Mouse (Mus musculus) layer of hippocampus, adult 9-10 months (tissue): Measurements from ENCODE around the gene Mien1.

Source experiments
- DNase-seq: peaks from one replicate; pipeline ENCODE4 v3.0.0; 2022; ENCODE audit warnings: low spot score

Gene Mien1

DNA sequence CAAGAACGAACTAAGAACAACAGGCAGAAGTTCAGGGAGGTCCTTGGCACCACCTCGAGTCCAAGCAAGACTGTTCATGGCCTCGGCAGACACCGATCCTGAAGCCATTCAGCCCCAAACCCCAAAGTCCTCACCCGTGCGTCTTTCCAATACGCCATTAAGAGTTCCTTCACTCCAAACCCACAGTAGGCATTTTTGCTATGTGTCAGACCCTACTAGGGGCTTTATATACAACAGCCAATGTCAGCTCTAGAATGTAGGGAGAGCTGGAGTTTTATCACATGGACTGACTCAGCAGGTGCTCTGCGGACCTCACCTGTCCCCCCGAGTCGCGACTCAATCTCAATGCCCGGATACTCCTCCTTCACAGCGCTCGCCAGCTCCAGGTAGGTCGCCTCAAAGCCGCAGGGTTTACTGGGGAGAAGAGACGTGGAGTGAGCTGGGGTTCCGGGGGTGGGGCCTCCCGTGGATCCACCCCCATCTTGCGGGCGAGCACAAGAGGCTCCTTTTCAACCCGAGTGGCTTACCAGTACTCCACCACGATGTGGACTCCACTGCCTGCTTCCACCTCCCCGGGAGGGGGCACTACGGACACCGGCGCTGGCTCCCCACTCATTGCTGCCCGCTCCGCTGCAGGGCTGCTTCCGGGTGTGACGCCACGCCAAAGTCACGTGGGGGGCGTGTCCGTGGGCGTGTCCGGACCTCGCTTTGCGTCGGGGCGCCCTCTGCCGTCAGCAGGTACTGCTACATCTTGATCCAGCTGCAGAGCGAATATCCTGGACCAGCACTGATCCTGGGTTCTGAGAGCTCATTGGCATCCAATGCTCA is at the start of gene Mien1:
Mien1 (minus strand) TSS at position 661 of the 828 bp plus-strand sequence.
- DNase-seq = peak; percentile 87

- no peak for DNase-seq
Measured at GRCm38 (mm10) chr11:98487526-98488040, 48.8 kb upstream of the Mien1 start.

DNA sequence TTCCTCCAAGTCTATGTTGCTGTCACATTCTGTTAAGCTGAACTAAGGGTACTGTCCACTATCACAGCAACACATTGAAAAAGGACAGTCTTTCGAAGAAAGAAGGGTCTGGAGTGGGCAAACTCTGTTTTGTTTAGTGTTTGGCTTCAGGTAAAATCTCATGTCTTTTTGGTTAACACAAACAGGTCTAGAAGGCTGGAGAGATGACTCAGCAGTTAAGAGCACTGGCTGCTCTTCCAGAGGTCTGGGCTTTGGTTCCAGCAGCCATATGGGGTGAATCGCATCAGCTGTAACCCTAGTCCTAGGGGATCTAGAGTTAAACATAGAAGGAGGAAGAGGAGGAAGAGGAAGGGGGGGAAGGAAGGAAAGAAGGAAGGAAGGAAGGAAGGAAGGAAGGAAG is 47.0 kb upstream of the Mien1 start:
- DNase-seq = no peak

DNA sequence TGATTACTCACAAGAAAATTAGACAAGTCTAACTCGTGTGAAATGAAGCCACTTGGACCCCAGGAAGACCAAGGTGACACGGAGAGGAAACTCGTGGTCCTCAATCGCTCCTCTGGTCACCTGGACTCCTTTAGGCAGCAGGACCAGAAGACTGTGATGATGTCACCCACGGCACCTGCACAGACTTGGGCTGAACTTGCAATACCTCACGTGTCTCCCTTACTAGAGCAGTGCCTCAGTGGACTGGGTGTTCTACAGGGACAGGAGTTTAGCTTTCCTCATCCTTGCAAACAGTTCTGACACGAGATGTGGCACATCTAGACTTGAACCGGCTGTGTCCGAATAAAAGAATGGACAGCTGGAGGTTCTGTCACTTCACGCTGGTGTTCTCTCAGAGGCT is 43.3 kb upstream of the Mien1 start:
- no peak for DNase-seq

- no peak for DNase-seq
Measured at GRCm38 (mm10) chr11:98481231-98481630, 42.4 kb upstream of the Mien1 start.

DNA sequence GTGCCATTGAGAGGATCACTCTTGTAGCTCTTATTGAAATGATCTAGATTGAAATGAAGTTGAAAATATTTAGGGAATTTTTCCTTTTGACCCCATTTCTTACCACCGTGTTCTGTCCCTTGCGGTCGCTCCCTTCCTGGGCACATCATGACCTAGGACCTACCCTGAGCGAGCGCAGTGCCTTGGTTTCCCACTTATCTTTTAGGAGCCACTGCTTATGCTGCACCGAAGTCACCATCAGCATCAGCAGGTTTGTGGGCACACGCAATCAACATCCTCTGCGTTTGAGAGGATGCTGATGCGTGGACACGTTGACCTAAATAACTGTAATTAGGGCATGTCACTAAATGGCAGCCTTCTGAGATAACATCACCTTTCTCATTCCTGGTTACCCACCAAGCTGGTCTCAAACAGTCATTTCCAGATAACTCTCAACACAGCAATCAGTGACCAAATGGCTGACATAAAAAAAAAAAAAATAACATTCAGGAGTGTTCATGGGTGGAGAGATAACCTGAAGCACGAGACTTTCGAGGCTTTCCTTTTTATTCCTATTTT is 41.2 kb upstream of the Mien1 start:
- no peak for DNase-seq

DNA sequence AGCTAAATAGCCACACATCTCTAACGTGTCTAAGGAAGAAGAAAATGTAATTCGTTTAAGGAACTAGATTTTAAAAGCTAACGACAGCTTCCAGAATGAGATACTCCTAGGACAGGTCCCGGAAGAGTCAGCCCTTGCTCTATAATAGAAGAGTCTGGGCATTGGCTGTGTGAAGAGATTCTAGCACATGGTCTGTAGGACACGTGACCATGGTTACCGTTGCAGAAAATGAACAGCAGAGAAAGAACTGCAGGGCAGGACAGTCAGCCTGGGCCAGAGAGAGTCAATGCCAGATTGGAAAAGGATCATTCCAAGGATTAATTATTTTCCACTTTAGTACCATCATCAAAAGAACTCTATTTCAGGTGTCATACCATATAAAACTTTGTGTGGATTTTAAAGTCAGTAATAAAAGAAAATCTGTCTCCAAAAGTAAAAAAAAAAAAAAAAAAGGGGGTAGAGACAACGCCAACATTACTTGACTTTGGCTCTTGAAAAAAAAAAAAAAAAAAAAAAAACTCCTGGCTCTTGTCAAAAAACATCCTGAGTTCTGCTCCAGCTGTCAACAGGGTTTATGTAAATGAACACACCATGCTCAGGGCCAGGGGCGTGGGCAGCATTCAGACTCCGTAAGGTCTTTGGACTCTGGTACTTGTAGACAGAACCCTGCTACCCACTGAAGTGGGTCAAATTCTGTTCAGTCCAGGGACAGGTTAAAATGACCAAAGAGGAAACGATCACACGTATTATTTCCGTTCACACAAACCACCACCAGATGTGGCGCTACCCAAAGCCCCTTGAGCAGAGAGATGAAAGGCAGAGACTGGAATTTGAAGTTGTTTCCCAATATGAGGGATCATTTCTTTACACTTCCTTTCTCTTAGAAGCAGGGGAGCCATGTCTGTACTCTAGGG is 40.5 kb upstream of the Mien1 start:
- no peak for DNase-seq

DNA sequence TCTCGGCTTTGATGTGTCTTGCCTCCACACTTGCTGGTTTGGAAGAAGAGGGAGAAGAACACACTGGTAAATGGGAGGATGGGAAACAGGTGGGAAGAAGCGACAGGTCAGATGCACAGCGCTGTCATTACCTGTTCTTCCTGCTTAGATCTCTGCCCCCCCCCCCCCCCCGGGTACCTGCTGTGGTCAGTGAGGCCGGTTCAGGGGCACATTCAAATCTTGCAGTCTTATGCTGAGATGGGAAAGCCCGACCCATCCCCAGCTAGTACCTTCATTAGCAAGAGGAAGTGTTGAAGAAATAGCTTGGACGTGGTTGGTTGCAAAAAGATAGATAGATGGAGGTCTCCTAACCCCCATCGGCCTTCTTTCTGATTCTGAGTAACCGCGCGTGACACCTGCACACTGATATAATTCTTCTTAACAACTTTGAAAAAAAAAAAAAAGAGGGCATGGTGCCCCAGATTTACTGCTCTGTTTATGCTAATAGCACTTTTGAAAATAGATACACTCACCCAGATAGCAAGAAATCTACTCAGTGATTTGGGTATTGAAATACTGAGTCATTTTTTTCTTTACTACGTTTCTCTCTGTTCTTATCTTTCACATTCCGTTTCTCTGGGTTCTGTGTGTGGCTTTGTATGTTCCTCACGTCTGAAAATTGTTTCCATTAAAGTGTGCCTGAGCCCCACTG is 38.4 kb upstream of the Mien1 start:
- DNase-seq = no peak

DNA sequence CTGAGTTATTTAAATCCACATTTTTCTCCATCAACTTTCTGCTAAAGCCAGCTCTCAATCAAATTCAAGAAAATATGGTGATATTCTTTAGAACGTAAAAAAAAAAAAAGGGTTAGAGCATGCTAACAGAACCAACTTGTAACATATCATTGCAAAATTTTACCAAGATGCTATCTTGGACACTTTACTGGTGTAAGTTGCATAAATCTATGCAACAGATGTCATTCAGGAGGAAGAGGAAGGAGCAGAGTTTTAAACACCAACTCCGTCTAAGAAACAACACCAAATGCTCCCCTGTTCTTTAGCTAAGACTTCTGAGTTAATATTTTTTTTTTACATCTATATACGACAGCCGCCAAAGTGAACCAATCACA is 37.6 kb upstream of the Mien1 start:
- DNase-seq = no peak

DNA sequence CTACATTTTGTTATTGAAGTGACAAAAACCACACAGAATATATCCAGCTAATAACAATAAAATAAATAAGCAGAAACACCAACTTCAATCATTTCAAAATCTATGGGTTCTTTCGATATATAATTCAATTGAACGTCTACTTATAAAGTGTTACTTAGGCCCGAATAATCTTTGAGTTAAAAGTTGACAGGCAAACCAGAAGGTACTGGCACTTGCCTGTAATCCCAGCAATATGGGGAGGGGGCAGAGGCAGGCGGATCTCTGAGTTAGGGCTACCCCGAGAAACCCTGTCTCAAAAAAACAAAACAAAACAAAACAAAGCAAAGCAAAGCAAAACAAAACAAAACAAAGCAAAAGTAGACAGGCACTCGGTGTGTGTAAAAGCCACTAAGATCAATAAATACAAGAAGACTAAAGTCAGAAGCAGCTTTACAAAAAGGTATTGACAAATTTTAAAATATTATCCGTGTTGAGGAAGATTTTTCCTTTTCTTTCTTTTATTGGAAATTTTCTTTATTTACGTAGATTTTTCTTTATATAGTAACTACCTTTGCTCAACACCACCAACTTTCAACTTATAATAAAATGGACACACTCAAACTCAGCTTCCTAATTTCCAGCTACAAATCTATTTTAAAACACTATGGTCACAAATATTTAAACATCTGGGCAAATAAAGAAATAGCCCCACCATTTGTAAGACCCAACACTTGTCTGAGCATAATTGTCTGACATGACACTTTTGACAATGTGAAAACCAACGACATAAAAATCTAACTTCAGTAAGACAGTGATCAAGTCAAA is 37.0 kb upstream of the Mien1 start:
- DNase-seq = no peak

DNA sequence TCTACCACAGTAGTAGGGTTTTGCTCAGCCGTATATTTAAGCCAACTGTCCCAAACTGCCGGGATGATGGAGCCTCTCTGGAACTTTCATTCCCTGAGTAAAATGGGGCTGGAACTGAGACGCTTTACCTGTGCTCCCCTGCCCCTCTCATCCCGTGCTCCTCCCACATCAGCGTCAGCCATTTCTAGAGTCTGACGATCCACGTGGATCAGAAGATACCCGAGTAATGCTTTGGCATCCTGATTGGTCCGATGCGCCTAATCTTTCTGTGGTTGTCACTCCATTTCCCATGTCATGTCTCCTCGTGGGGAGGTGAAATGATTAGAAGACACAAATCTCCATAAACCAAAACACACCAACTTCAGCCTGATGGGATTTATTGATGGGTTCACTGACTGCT is 36.2 kb upstream of the Mien1 start:
- no peak for DNase-seq

- no peak for DNase-seq
Measured at GRCm38 (mm10) chr11:98473916-98474479, 35.2 kb upstream of the Mien1 start.

GRCm38 (mm10) chr11:98472696-98473095 is 33.9 kb upstream of the Mien1 start:
- DNase-seq = no peak

DNA sequence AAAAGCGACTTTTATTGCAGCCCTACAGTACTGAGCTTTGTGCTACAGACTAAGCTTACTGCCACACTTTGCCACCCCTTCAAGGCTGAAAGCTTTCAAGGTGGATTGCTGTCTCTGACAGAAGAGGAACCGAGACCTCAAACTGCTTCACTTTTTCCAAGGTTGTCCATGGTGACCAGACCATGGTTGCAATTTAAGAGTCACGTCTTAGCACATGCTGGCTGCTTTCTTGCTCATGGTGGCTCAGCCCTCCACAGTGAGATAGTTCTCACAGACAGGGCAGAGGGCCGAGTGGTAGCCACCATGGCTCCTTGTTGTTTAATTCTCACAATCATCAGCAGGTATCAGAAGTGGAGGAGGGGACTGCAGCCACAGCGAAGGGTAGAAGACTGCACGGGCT is 32.0 kb upstream of the Mien1 start:
- no peak for DNase-seq

- no peak for DNase-seq
Measured at GRCm38 (mm10) chr11:98469761-98470714, 31.2 kb upstream of the Mien1 start.

- no peak for DNase-seq
Measured at GRCm38 (mm10) chr11:98464516-98464915, 25.7 kb upstream of the Mien1 start.

DNA sequence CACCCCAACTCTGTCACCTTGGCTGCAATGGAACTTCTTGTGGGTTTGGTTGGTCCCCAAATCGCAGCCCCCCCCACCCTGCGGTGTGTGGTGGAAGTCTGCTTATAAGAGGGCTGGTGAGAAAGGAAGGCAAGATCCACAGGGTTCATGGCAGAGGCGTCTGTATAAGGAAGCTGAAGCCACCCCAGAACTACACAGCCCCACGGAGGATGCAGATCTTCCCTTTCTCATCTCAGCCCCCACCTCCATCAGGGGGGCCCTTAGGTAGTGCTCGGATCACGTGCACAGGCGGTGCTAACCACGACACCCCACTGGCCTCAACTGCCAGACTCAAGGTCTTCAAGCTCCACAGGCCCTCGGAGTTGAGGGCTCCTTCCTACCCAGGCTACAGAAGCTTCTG is 25.1 kb upstream of the Mien1 start:
- no peak for DNase-seq

DNA sequence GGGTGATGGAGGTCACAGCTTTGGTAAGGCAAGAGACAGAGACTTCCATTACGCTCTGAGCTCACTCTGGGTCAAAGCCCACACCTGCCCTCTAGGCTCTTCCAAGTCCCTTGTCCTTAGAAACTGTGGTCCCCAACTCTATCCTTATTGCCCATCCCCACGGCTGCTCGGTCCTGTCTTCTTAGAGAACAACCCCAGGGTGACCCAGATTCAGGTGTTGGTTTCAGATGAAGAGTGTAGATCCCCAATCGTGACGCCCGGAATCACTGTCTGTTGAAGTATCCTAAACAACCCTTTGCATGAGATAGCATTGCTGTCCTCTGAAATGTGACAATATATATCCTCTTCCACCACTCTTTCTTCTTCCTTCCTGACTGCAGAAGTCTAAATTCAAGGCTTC is 23.5 kb upstream of the Mien1 start:
- no peak for DNase-seq

- DNase-seq = no peak
Measured at GRCm38 (mm10) chr11:98461109-98461720, 22.4 kb upstream of the Mien1 start.
